Mouse (Mus musculus): ENCODE results near the gene Ireb2. TPM values are rescaled to one million over a fixed set of nuclear protein-coding genes. Genes with fewer than 3 reads are reported as not detected.

The Ireb2 gene
- polyA plus RNA-seq, 1 experiment from 2014 or later = 43.4 TPM

- peak; percentile 96 for ATAC-seq (ENCODE audit: insufficient number of reproducible peaks, insufficient read depth, low FRiP score, low read depth)
- no peaks in the 10 kb centered on the region for H3K9me3 ChIP-seq (ENCODE audit: control insufficient read depth, low read depth, low read length)
Observed at GRCm38 (mm10) chr9:54917010-54917677, 53.6 kb downstream of the Ireb2 start, which contains the start of gene Hykk. Gene Hykk, plus strand, starts transcription at chr9:54917283.

DNA sequence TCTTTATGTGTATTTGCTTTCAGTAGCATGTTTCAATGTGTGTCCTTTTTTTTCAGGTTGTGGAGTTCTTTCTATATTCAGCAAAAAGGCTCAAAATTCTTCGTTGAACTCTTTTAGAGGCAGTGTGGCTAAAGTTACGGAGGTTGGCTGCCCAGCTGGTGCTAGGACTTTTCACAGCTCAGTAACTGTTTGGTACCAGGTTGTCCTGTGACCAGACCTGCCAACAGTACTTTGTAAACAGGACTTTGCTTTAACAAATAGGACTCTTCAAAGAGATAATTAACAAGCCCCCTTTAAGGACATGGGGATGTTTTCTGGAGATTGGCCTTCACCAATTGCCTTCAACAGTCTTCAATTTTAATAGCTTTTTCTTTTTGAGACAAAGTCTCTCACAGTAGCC lies 54.6 kb downstream of the Ireb2 start:
- ATAC-seq (ENCODE audit: insufficient number of reproducible peaks, insufficient read depth, low FRiP score, low read depth) = no peak
- H3K9ac ChIP-seq (replicated peaks; ENCODE audit: low read depth, low read length) = no peak overlapping the region
- H3K27ac ChIP-seq (ENCODE audit: low read length) = no peak overlapping the region
- H3K4me1 ChIP-seq (ENCODE audit: control insufficient read depth, insufficient read depth, low read length) = no peaks in the 10 kb centered on the region
- H3K4me3 ChIP-seq (ENCODE audit: low read depth, low read length) = no peak overlapping the region
- peaks cover 3% of the 10 kb centered on the region; the same call in 1 of the 2 replicates for H3K9me3 ChIP-seq (ENCODE audit: control insufficient read depth, low read depth, low read length)
- H3K27me3 ChIP-seq (ENCODE audit: control insufficient read depth, insufficient read depth, low read length) = no peaks in the 10 kb centered on the region
- peak overlapping the region; percentile 56; the same call in 1 of the 2 replicates for H3K4me2 ChIP-seq (replicated peaks; ENCODE audit: low read depth, low read length)
- 62% methylated on average over 2 of the region's 2 CpGs for WGBS
- no peaks in the 10 kb centered on the region for H3K36me3 ChIP-seq (ENCODE audit: control insufficient read depth, insufficient read depth, low read length)

More at GRCm38 (mm10) chr9:54917010-54917677, 53.6 kb downstream of the Ireb2 start, which contains the start of gene Hykk:
- no peaks in the 10 kb centered on the region for H3K27me3 ChIP-seq (ENCODE audit: control insufficient read depth, insufficient read depth, low read length)
- H3K36me3 ChIP-seq (ENCODE audit: control insufficient read depth, insufficient read depth, low read length) = no peaks in the 10 kb centered on the region
- peak within 1 kb of the TSS; percentile 33 for H3K9ac ChIP-seq (replicated peaks; ENCODE audit: low read depth, low read length)
- H3K27ac ChIP-seq (ENCODE audit: low read length) = no peak within 1 kb of the TSS; the same call in 1 of the 2 replicates
- no peaks in the 10 kb centered on the region for H3K4me1 ChIP-seq (ENCODE audit: control insufficient read depth, insufficient read depth, low read length)
- peak within 1 kb of the TSS; percentile 64 for H3K4me3 ChIP-seq (ENCODE audit: low read depth, low read length)
- peak within 1 kb of the TSS; percentile 56 for H3K4me2 ChIP-seq (replicated peaks; ENCODE audit: low read depth, low read length)
- under 1% methylated on average over 34 of the region's 34 CpGs for WGBS

GRCm38 (mm10) chr9:54918781-54919180 lies 55.2 kb downstream of the Ireb2 start:
- no peaks in the 10 kb centered on the region for H3K4me1 ChIP-seq (ENCODE audit: control insufficient read depth, insufficient read depth, low read length)
- peaks cover 3% of the 10 kb centered on the region; the same call in 1 of the 2 replicates for H3K9me3 ChIP-seq (ENCODE audit: control insufficient read depth, low read depth, low read length)
- 73% methylated on average over 5 of the region's 5 CpGs for WGBS
- H3K4me2 ChIP-seq (replicated peaks; ENCODE audit: low read depth, low read length) = no peak overlapping the region
- no peaks in the 10 kb centered on the region for H3K27me3 ChIP-seq (ENCODE audit: control insufficient read depth, insufficient read depth, low read length)
- no peak overlapping the region for H3K9ac ChIP-seq (replicated peaks; ENCODE audit: low read depth, low read length)
- no peaks in the 10 kb centered on the region for H3K36me3 ChIP-seq (ENCODE audit: control insufficient read depth, insufficient read depth, low read length)
- H3K4me3 ChIP-seq (ENCODE audit: low read depth, low read length) = no peak overlapping the region
- H3K27ac ChIP-seq (ENCODE audit: low read length) = no peak overlapping the region
- ATAC-seq (ENCODE audit: insufficient number of reproducible peaks, insufficient read depth, low FRiP score, low read depth) = no peak

DNA sequence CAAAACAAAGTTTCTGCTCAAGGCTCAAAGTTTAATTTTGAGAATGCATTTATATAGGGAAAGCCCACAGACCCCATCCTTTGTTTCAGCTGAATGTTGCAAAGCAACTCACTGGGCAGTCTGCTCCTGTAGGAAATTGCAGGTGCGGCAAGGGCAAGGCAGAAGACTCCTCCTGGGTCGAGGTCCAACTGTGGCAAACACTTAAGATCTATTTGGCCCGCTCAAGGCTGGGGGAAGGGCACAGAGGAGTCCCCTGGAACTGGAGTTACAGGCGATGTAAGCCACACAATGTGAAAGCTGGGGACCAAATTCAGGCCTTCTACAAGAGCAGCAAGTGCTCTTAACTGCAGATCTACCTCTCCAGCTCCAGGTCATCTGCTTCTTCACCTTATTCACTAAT lies 56.4 kb downstream of the Ireb2 start:
- no peak overlapping the region for H3K9ac ChIP-seq (replicated peaks; ENCODE audit: low read depth, low read length)
- H3K27me3 ChIP-seq (ENCODE audit: control insufficient read depth, insufficient read depth, low read length) = no peaks in the 10 kb centered on the region
- ATAC-seq (ENCODE audit: insufficient number of reproducible peaks, insufficient read depth, low FRiP score, low read depth) = no peak
- H3K36me3 ChIP-seq (ENCODE audit: control insufficient read depth, insufficient read depth, low read length) = no peaks in the 10 kb centered on the region
- peaks cover 3% of the 10 kb centered on the region; the same call in 1 of the 2 replicates for H3K9me3 ChIP-seq (ENCODE audit: control insufficient read depth, low read depth, low read length)
- 63% methylated on average over 4 of the region's 4 CpGs for WGBS
- H3K4me1 ChIP-seq (ENCODE audit: control insufficient read depth, insufficient read depth, low read length) = no peaks in the 10 kb centered on the region
- no peak overlapping the region for H3K4me3 ChIP-seq (ENCODE audit: low read depth, low read length)
- no peak overlapping the region for H3K27ac ChIP-seq (ENCODE audit: low read length)
- no peak overlapping the region for H3K4me2 ChIP-seq (replicated peaks; ENCODE audit: low read depth, low read length)

GRCm38 (mm10) chr9:54930741-54931140 lies 67.2 kb downstream of the Ireb2 start:
- Histone ChIP-seq H3K4me1 (ENCODE audit: control insufficient read depth, insufficient read depth, low read length) (no peaks in the 10 kb centered on the region), H3K9ac (replicated peaks; ENCODE audit: low read depth, low read length) (no peak overlapping the region), H3K4me2 (replicated peaks; ENCODE audit: low read depth, low read length) (no peak overlapping the region), H3K4me3 (ENCODE audit: low read depth, low read length) (no peak overlapping the region), H3K36me3 (ENCODE audit: control insufficient read depth, insufficient read depth, low read length) (no peaks in the 10 kb centered on the region), H3K27me3 (ENCODE audit: control insufficient read depth, insufficient read depth, low read length) (no peaks in the 10 kb centered on the region), H3K9me3 (ENCODE audit: control insufficient read depth, low read depth, low read length) (no peaks in the 10 kb centered on the region), H3K27ac (ENCODE audit: low read length) (no peak overlapping the region)
- 87% methylated on average over 1 of the region's 1 CpGs for WGBS
- no peak for ATAC-seq (ENCODE audit: insufficient number of reproducible peaks, insufficient read depth, low FRiP score, low read depth)

- Histone ChIP-seq H3K36me3 (ENCODE audit: control insufficient read depth, insufficient read depth, low read length) (no peaks in the 10 kb centered on the region), H3K4me3 (ENCODE audit: low read depth, low read length) (no peak overlapping the region), H3K9me3 (ENCODE audit: control insufficient read depth, low read depth, low read length) (no peaks in the 10 kb centered on the region), H3K4me1 (ENCODE audit: control insufficient read depth, insufficient read depth, low read length) (no peaks in the 10 kb centered on the region), H3K9ac (replicated peaks; ENCODE audit: low read depth, low read length) (no peak overlapping the region), H3K27ac (ENCODE audit: low read length) (no peak overlapping the region), H3K4me2 (replicated peaks; ENCODE audit: low read depth, low read length) (no peak overlapping the region), H3K27me3 (ENCODE audit: control insufficient read depth, insufficient read depth, low read length) (no peaks in the 10 kb centered on the region)
- 10% methylated on average over 1 of the region's 1 CpGs for WGBS
- ATAC-seq (ENCODE audit: insufficient number of reproducible peaks, insufficient read depth, low FRiP score, low read depth) = no peak
Observed at GRCm38 (mm10) chr9:54931765-54932164, 68.2 kb downstream of the Ireb2 start.

- no peaks in the 10 kb centered on the region for H3K4me1 ChIP-seq (ENCODE audit: control insufficient read depth, insufficient read depth, low read length)
- WGBS = 72% methylated on average over 2 of the region's 2 CpGs
- ATAC-seq (ENCODE audit: insufficient number of reproducible peaks, insufficient read depth, low FRiP score, low read depth) = no peak
- no peak overlapping the region for H3K4me2 ChIP-seq (replicated peaks; ENCODE audit: low read depth, low read length)
- H3K36me3 ChIP-seq (ENCODE audit: control insufficient read depth, insufficient read depth, low read length) = no peaks in the 10 kb centered on the region
- H3K9me3 ChIP-seq (ENCODE audit: control insufficient read depth, low read depth, low read length) = no peaks in the 10 kb centered on the region
- H3K27me3 ChIP-seq (ENCODE audit: control insufficient read depth, insufficient read depth, low read length) = no peaks in the 10 kb centered on the region
- H3K27ac ChIP-seq (ENCODE audit: low read length) = no peak overlapping the region
- no peak overlapping the region for H3K9ac ChIP-seq (replicated peaks; ENCODE audit: low read depth, low read length)
- H3K4me3 ChIP-seq (ENCODE audit: low read depth, low read length) = no peak overlapping the region
Observed at GRCm38 (mm10) chr9:54932379-54932778, 68.8 kb downstream of the Ireb2 start.

- H3K27ac ChIP-seq (ENCODE audit: low read length) = no peak overlapping the region
- H3K4me1 ChIP-seq (ENCODE audit: control insufficient read depth, insufficient read depth, low read length) = no peaks in the 10 kb centered on the region
- H3K9me3 ChIP-seq (ENCODE audit: control insufficient read depth, low read depth, low read length) = no peaks in the 10 kb centered on the region
- H3K4me2 ChIP-seq (replicated peaks; ENCODE audit: low read depth, low read length) = no peak overlapping the region
- 85% methylated on average over 4 of the region's 4 CpGs for WGBS
- H3K9ac ChIP-seq (replicated peaks; ENCODE audit: low read depth, low read length) = no peak overlapping the region
- H3K36me3 ChIP-seq (ENCODE audit: control insufficient read depth, insufficient read depth, low read length) = no peaks in the 10 kb centered on the region
- ATAC-seq (ENCODE audit: insufficient number of reproducible peaks, insufficient read depth, low FRiP score, low read depth) = no peak
- no peaks in the 10 kb centered on the region for H3K27me3 ChIP-seq (ENCODE audit: control insufficient read depth, insufficient read depth, low read length)
- H3K4me3 ChIP-seq (ENCODE audit: low read depth, low read length) = no peak overlapping the region
Observed at GRCm38 (mm10) chr9:54942071-54942470, 78.5 kb downstream of the Ireb2 start.

DNA sequence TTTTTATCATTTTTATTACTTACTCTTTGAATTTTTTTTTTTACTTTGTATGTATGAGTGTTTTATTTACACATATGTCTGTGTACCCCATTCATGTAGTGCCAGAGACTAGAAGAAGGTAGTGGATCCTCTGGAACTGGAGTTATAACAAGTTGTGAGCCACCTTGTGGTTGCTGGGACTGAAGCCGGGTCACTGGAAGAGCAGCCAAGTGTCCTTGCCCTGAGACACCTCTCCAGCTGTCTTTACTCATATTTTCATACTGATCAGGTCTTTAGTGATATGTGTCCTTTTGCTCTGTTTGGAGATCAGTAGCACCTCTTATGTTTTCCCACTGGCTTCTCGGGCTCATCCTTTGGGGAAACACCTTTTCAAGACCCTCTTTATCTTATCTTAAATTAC lies 80.9 kb downstream of the Ireb2 start:
- WGBS = 71% methylated on average over 2 of the region's 2 CpGs
- Histone ChIP-seq H3K27me3 (ENCODE audit: control insufficient read depth, insufficient read depth, low read length) (no peaks in the 10 kb centered on the region), H3K4me3 (ENCODE audit: low read depth, low read length) (no peak overlapping the region), H3K36me3 (ENCODE audit: control insufficient read depth, insufficient read depth, low read length) (no peaks in the 10 kb centered on the region), H3K4me1 (ENCODE audit: control insufficient read depth, insufficient read depth, low read length) (no peaks in the 10 kb centered on the region), H3K4me2 (replicated peaks; ENCODE audit: low read depth, low read length) (no peak overlapping the region), H3K9me3 (ENCODE audit: control insufficient read depth, low read depth, low read length) (no peaks in the 10 kb centered on the region), H3K9ac (replicated peaks; ENCODE audit: low read depth, low read length) (no peak overlapping the region), H3K27ac (ENCODE audit: low read length) (no peak overlapping the region)
- no peak for ATAC-seq (ENCODE audit: insufficient number of reproducible peaks, insufficient read depth, low FRiP score, low read depth)

Measured in stomach, embryonic 14.5 days (tissue).